Mouse (Mus musculus) cerebellum, adult 18-20 months (tissue): ENCODE measurements at regions not wholly inside any gene's neighbourhood (a gene's known extent, or its start where the extent isn't known, plus 50 kb on each side); places are given as distances from the start of the nearest gene placed in this dataset.

Experiments
- DNase-seq, 2 experiments: peaks; one replicate each; pipeline ENCODE4 v3.0.0; 2021

DNA sequence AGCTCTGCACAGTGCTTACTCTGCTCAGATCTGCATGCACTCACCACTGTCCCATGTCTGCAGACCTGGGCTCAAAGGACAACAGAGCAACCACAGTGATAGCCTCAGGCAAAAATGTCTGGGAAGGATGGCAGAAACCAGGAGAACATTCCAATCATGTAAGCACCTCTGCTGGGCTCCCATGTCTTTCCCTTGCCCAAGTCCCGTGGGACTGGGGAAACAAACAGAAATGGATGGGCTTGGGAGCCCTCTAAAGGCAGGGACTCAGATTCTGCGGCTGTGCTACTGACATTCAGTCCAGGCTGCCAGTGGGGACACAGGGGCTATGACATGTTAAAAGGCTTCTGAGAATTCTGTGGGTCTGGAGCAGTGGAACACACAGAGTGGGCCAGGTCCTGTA lies 128.8 kb upstream of the Dock1 start:
- DNase-seq = no peak

DNA sequence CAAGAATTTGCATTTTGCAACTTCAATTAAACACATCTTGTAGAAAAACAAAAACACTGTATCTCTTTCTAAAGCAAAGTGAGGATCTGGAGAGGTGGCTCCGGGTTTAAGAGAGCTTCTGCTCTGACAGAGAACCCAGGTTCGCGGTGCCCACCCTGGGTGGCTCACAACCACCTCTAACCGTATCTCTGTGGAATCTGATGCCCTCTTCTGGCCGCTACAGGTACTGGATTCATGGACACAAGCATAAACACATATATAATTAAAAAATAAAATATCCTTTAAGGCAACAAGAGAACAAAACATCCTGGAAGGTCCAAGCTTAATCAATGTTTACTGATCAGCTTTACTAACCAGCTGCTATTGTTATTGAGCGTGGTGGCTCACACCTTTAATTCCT lies 124.3 kb upstream of the Dock1 start:
- no peak for DNase-seq

DNA sequence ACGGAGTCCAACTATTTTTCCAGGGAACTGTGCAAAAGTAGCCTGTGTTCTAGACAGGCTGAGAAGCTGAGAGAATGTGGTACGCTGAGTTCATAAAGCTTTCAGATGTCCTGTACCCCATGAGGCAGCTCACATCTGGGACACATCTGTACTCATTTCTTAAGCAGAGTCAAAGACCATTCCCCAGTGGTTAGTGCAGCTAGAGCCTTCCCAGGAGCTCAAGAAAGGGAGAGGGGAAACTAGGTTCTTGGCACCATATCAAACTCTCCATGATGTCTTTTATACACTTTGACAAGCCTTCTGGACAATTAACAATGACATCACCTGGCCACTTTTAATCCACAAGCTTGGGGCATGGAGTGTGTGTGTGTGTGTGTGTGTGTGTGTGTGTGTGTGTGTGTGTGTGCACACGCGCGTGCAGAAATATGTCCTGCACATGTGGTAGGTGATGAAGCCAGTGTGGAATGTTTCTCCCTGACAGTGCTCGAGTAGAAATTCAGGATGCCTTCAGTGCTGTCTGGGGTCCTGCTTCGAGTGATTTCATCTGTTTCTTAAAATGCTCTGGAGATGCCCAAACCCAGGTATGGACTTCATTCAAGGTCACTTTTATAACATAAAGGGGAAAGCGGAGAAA lies 121.1 kb upstream of the Dock1 start:
- DNase-seq = no peak

DNA sequence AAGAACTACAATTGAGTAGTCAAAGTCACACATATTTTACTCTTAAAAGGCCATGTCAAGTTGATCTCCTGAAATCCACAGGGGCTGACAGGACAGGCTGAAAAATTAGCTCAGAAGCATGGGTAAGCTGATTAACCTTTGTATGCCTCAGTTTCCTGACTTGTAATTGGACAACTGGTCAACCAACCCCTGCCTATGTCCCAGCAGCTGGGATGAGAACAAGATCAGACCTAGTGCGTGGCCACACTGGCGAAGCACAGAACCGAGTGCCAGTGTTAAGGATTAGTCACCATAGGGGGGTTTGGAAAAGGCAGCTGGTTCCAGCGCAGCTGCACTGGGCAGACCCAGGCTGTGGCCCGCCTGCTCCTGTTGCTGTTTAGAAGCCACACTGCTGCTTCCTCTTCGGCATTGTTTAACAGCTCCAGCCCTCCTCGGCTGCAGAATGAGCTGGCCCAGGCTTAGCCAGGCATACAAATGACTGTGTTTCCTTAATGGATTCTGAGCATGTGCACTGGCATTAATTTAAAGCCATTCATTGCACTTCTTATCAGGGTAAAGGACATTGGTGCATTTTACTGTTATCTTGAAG lies 120.1 kb upstream of the Dock1 start:
- peak in 1 of 2 experiments; percentile 4 for DNase-seq

DNA sequence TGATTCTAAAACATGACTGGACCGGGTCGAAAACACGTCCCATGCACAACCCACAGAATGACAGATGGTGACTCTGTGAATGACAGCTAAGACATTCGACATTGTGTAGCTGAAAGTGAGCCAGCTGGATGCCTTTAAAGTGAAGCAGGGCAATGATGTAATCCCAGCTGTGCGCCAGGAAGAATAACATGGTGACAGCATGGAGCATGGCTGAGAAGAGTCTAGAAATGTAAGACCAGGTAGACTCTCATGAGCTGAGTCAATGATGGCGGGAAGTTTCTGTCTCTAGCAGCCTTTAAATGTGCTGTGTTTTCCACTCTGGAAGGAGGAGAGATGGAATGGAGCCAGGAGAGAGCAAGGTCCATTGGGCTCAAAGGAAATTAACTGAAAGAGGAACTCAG lies 118.4 kb upstream of the Dock1 start:
- no peak for DNase-seq

DNA sequence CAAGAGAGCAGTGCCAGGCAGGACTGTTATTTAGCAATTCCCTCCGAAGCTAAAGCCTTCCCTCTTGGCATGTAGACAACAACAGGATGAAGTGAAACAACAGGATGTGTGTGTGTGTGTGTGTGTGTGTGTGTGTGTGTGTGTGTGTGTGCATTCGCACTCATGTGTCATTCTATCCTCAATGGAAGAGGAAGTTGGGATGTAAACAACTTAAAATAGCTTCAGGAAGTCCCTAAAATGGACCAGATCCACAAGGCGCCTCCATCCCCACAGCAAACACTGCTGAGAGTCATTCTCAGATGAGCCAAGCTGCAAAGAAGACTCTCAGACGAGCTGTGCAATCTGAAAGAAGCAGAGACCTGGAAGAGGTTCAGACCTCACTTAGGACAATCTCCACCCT lies 114.4 kb upstream of the Dock1 start:
- no peak for DNase-seq

DNA sequence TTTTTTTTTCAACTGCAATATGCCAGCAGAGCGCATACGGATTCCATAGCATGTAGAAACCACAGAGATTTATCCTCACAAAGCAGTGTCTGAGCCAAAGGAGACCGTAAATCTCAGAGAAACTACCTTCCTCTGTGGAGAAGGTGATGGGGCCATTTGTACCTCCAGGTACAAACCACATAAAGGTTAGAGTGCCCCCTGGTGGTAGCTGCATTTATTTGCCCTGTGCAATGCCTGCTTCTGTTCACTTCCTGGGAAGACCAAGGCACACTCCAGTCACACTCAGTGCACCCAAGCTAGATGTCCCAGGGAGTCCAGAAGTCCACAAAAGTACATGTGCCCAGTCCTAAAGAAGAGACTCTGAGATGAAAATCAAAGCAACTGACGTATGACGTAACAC lies 104.1 kb upstream of the Dock1 start:
- DNase-seq = peak; percentile 36

DNA sequence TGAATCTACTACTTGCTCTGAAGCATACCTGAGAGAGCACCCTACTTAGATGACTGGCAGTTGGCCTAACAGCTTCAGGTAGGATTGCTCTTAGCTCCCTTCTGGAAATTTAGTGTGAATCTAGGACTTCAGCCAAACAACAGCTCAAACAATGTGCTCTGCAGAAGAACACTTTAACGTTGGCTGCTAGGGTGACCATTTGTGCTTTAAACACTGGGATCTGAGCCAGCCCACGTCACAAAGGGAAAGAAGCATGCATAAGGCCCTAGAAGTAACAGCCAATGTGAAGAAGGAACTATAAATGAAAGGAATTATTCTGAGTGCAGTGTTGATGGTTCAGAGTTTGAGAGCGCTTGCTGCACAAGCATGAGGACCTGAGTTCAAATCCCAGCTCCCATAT lies 101.2 kb upstream of the Dock1 start:
- no peak for DNase-seq

DNA sequence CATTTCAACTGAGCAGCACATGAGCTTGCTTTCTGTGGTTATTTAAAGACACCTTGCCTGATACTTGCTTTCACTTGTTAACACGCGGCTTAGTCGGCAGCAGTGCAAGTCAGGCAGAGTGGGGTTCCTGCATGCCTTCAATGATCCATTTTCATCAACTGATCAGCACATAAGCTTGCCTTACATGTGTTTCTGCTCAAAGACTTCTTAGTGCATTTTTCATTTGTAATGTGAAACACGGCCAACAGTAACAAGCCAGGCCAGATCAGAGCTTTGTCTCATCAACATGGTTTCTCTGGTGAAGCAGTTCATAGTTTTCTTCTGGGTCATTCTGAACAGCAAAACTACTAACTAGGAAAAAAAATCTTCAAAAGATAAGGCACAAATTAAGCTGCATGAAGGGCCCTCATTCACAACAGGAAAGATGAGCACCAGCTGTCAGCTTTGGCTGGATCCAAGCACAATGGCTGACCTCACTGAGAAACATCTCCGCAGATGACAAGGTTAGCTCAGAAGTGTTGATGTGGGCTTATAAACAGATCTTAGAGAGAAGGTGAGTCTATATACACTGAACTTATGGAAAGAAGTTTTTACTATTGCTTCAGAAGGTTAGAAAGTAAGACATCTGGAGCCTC lies 100.2 kb upstream of the Dock1 start:
- DNase-seq = no peak

DNA sequence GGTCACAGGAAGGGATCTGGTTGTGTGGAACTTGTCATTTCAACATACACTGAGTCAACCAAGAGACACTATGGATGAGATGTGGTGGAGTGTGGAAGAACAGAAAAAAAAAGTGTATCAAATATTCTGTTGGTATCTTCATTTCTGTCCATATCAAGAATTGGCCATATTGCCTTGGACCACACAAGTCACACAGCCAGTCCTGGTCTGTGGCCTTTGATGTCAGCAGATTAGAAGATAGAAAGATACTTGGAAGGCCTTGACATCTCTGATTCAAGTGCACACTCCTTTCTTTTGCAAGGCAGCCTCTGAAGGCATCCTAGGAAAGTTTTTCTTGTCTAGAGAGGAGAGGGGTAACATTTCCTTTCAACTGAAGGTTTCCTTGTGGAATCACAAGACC lies 88.7 kb upstream of the Dock1 start:
- no peak for DNase-seq

DNA sequence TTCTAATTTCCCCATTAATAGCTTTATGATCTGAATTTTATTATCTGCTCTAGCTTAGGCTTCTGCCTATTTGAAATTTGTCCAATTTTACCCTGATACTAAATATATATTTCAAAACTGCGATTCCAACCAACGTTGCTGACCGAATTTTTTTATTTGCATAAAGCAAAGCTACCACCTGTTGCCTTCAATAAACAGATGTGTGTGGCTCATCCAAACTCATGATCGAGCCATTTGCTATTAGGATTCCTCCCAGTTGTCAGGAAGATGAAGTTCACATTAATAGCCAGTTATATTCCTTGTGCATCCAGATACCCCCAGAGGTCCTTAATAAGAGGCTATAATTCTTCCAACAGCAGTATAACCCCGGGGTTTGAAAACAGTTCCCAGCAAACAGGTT lies 85.0 kb upstream of the Dock1 start:
- DNase-seq = no peak

DNA sequence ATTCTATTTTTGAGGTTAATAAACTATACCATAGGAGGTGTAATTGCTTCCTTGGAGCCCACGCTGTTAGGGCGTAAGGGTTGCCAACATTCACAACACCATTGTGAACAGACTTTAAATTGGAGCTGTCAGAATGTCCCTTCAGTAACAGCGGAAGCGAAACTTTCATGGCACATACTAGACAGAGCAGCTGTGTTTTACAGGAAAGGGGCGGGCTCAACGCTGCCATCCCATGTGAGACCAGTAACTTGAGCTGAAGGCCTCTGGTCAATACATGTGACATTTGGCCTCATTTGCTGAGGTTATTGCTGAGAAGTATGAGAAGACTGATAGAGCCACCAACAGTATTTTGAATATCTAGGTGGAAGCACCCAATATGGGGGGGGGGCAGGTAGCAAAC lies 83.5 kb upstream of the Dock1 start:
- no peak for DNase-seq

DNA sequence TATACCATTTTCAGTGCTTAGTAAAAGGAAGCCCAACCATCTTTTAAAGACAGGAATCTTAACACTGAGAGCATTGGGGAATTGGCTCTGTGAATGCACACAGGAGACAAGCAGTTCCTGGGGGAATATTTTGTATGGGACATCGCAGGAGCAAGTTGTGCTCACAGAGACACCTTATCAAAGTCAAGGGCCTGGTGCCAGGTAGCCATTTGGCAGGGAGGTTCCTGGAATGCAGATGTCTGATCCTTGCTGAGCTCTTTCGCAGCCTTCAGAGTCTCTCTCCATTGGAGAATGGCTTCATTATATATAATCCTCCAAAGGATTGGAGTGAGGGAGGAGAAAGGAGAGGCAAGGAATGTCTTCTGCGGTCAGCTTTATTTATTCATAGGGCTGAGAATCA lies 62.6 kb upstream of the Dock1 start:
- no peak for DNase-seq

DNA sequence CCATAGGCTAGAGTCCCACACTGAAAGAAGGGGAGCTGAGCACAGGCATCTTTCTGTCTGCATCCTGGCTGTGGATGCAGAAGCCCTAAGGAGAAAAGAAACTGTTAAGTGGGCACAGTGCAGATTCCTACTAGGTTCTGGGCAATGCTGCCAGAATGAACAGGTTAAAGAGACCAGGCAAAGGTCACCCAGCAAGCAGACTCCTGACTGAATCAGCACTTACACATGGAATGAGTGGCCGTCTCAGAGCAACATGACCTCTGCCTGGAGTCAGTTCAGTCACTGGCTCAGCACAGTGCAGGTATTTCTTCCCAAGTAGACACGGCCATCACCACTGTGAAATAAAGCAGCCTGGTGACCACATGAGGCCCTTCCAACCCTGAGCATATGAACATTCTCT lies 60.3 kb upstream of the Dock1 start:
- DNase-seq = no peak

DNA sequence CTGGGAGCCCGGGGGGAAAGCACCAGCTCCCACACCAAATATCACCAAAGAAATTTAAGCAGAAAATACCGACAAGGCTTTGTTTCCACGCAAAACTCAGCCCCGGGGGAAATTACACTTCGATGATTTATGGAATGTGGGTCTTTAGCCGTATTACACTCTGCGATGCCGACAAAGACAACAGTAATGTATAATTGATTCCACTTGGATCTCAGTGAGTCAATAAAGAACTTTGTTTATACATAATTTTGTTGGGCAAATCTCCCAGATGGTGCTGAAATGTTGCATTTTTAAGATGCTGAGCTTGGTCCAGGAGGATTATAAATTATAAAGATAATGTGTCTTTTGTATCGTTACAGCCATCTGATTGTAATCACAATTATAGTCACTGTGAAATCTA lies 59.1 kb upstream of the Dock1 start:
- no peak for DNase-seq

DNA sequence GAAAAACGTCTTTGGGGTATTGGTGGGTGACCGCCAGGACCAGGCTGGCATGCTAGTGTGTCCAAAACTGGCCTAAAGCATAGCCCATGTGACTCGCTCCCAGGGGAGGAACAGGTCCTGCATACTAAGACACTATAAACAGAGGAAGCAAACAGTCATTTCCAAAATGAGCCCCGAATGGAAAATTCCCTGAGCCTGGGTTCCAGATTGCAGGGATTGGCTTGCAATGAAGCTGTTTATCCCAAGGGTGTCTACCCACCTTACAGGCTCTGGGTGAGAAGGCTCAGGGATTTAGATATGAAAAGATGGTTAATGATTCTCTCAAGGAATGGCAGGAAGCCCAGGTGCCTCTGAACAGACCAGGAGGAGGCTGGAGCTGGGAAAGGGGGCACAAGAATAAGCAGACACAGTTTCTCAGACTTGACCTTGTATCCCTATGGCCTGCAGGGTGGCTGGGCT lies 58.2 kb upstream of the Dock1 start:
- DNase-seq = peak; percentile 2 to 17

DNA sequence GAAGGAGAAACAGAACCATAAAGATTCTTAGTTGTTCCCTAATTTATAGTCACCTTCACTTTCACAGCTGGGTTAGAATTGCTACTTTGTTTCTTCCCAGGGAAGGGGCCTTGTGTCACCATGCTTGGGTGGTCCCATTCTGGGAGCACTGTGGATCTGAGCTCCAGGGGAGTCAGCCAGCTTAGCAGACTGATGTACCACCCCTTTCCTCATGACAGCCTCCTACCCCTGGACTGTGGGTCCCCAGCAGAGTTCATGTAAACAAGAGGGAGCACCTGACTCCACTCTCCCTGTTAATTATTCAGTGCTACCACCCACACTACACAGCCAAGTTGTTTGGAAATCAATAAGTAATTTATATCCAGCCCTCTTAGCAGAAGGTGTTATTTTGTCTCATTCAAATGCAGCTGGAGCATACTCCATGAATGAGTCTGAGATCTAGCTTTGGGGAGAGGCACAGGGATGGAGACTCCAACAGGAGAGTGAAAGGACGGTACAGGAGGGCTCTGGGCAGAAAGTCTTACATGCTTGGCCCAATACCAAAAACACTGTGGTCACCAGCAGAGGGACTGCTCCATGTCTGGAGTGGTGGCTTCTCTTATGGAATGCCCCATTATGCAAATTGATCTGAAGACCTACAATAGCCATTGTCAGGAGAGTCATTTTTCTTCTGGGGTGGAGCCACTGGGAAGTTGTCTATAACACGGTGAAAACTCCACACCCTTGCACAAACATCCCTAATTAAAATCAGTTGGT lies 51.1 kb upstream of the Dock1 start:
- no peak for DNase-seq

DNA sequence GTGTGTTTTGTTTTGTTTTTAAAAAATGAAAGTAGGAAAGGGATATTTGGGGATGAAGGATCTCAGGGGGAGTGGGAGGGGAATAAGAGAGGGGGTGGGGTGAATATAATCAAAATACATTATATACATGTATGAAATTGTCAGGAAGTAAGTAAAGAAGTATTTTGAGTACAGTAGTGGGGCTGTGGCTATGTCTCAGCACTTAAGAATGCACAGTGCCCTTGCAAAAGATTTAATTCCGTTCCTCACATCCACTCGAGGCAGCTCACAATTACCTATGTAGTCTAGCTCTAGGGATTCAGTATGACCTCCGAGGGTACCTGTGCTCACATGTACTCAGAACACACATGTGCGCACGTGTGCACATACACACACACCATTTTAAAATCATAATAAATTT lies 50.4 kb upstream of the Dock1 start:
- no peak for DNase-seq
